Mouse (Mus musculus) stomach, embryonic 15.5 days (tissue): ENCODE measurements around the gene Eif4ebp2. TPM values are rescaled to one million over a fixed set of nuclear protein-coding genes. Genes with fewer than 3 reads are reported as not detected.

Experiments
- ATAC-seq: fragments of 200-750 bp; cut with Nextera tagmentation; 2 replicates; pipeline ENCODE4 v1.8.0; 2017; ENCODE audit warnings: low read depth, moderate number of reproducible peaks, moderate TSS enrichment; ENCODE audit not compliant: insufficient read depth, low FRiP score
- H3K27ac ChIP-seq: fragments of 300-500 bp; sonication (generic); 2 replicates; pipeline ENCODE4 v1.5.1; 2015; ENCODE audit warnings: mild to moderate bottlenecking, inconsistent platforms
- H3K27me3 ChIP-seq: fragments of 300-500 bp; sonication (generic); replicated peaks from 2 replicates; pipeline ENCODE4 v1.6.1; 2015; ENCODE audit warnings: inconsistent platforms
- H3K36me3 ChIP-seq: fragments of 300-500 bp; sonication (generic); 2 replicates; pipeline ENCODE4 v1.6.1; 2015; ENCODE audit warnings: inconsistent platforms
- H3K4me1 ChIP-seq: fragments of 300-500 bp; sonication (generic); 2 replicates; pipeline ENCODE4 v1.6.1; 2015; ENCODE audit warnings: inconsistent platforms
- H3K4me2 ChIP-seq: fragments of 300-500 bp; sonication (generic); 2 replicates; pipeline ENCODE4 v1.6.1; 2015; ENCODE audit warnings: mild to moderate bottlenecking, inconsistent platforms
- H3K4me3 ChIP-seq: fragments of 300-500 bp; sonication (generic); replicated peaks from 2 replicates; pipeline ENCODE4 v1.5.1; 2015; ENCODE audit warnings: inconsistent platforms
- H3K9ac ChIP-seq: fragments of 300-500 bp; sonication (generic); 2 replicates; pipeline ENCODE4 v1.6.1; 2015; ENCODE audit warnings: inconsistent platforms
- H3K9me3 ChIP-seq: fragments of 300-500 bp; sonication (generic); 2 replicates; pipeline ENCODE4 v1.6.1; 2016; ENCODE audit warnings: inconsistent platforms
- WGBS: fragments of 180-500 bp; shearing (Covaris S2); methylation state at CpG from one replicate; pipeline ENCODE4 v1.1.7; 2015; 5-methylcytosine and 5-hydroxymethylcytosine counted together
- polyA plus RNA-seq: library from polyadenylated mRNA; unstranded; fragments of >200 nt; fragmentation: Nextera tagmentation; extraction: Ambion mirVana; gene quantifications from 2 replicates; pipeline ENCODE4 v1.2.1, GENCODE M21; 2015

The Eif4ebp2 gene
- polyA plus RNA-seq, 1 experiment from 2014 or later: 77.5 TPM

DNA sequence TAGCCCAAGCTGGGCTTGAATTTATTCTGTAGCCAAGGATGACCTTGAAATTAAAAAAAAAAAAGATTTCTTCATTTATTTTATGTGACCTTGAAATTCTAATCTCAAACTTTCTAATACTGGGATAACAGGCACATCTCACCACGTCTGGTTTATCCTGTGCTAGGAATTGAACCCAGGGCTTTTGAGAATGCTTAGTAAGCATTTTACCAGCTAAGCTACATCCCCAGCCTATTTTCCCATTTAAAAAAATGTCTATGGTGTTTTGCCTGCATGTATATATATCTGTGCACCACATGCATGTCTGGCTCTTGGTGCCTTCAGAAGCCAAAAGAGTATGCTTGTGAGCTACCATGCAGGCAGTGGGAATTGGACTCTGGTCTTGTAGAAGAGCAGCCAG lies 28.0 kb upstream of the Eif4ebp2 start:
- WGBS: 51% methylated on average over 1 of the region's 1 CpGs
- ATAC-seq: no peak

DNA sequence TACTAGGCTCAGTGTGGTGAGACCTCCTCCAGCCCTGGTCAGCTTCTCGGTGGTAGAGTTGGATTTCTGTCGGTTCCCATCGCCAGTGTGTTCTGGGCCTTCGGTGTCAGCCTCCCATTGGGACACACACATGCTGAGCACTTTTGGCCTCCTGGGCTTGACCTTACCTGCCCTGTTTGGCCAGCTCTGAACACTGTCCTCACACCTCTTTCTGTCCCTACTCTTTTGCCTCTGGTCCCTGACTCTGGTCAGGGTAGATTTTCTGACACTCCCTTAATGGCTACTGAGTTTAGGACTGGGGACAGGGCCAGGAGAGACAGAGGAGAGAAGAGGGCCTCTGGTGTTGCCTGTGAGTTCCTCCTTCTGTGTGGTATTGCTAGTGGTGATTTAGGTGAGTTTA lies 27.5 kb upstream of the Eif4ebp2 start:
- 85% methylated on average over 4 of the region's 4 CpGs for WGBS

More for the DNA sequence above, 28.0 kb upstream of the Eif4ebp2 start:
- Histone ChIP-seq H3K27ac (no peak overlapping the region), H3K4me3 (no peak overlapping the region), H3K9ac (no peak overlapping the region), H3K9me3 (no peaks in the 10 kb centered on the region), H3K27me3 (no peaks in the 10 kb centered on the region), H3K4me1 (peaks cover 9% of the 10 kb centered on the region; the same call in 1 of the 2 replicates), H3K4me2 (no peak overlapping the region), H3K36me3 (no peaks in the 10 kb centered on the region)

DNA sequence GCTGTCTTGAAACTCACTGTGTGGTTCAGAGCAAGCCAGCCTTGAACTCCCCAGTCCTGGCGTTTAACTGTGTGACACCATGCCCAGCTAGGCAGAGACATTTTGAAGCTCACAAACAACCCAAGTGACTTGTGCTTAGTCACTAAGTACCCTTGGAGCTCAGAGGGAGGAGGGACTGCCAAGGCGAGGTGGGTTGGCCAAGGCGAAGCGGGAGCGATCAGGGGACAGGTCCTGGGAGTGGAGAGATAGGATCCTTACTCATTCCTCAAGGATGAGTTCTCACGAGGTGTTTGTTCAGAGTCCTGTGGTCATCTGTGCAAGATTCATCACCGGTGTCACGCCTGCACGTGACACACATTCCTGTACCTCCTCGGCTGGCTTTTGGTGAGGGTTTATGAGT lies 27.0 kb upstream of the Eif4ebp2 start:
- ATAC-seq: no peak
- Histone ChIP-seq H3K36me3 (no peaks in the 10 kb centered on the region), H3K27ac (no peak overlapping the region), H3K27me3 (no peaks in the 10 kb centered on the region), H3K4me3 (no peak overlapping the region), H3K4me1 (peaks cover 14% of the 10 kb centered on the region; the same call in 1 of the 2 replicates), H3K4me2 (no peak overlapping the region), H3K9ac (no peak overlapping the region), H3K9me3 (no peaks in the 10 kb centered on the region)
- WGBS: 82% methylated on average over 10 of the region's 10 CpGs

More for the DNA sequence above, 27.5 kb upstream of the Eif4ebp2 start:
- Histone ChIP-seq H3K36me3 (no peaks in the 10 kb centered on the region), H3K9me3 (no peaks in the 10 kb centered on the region), H3K9ac (no peak overlapping the region), H3K27ac (no peak overlapping the region), H3K4me1 (peaks cover 13% of the 10 kb centered on the region; the same call in 1 of the 2 replicates), H3K4me2 (no peak overlapping the region), H3K4me3 (no peak overlapping the region), H3K27me3 (no peaks in the 10 kb centered on the region)
- ATAC-seq: no peak

DNA sequence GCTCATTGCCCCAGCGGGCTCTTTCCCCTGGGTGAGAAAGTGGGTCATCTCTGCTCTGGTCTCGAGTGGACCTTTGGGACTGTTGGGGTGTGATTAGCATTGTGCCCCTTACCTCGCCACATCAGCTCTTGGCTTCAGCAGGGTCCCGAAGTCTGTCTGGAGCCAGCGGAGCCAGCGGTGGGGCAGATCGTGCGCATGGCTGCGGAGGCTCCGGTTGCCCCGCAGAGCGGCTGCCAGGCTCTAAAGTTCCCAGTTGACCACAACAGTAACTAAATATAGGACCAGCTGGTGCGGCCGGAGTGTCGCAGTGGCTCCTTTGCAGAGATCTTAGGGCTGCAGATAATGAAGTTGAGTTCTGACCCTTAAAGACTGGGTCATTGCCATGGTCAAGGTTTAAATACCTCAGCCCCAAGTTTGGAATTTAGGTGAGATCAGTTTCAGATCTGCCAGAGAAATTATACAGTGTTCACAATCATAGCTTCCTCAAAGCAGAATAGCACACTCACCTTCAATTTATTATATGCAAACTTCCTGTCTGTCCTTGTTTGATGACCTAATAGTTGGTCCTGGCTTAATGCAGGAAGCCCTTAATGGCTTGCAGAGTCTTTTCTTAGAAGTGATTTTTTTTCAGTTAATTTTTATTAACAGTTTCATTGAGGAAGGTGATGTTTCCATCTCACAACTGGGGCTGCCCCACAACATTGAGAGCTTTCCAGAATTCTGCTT lies 24.1 kb upstream of the Eif4ebp2 start:
- Histone ChIP-seq H3K4me3 (peak overlapping the region; percentile 84), H3K27ac (no peak overlapping the region), H3K4me2 (peak overlapping the region; percentile 98), H3K9me3 (no peaks in the 10 kb centered on the region), H3K4me1 (peaks cover 14% of the 10 kb centered on the region; the same call in 1 of the 2 replicates), H3K27me3 (no peaks in the 10 kb centered on the region), H3K9ac (peak overlapping the region; percentile 54; the same call in 1 of the 2 replicates), H3K36me3 (no peaks in the 10 kb centered on the region)
- ATAC-seq: no peak
- 8% methylated on average over 15 of the region's 15 CpGs for WGBS

DNA sequence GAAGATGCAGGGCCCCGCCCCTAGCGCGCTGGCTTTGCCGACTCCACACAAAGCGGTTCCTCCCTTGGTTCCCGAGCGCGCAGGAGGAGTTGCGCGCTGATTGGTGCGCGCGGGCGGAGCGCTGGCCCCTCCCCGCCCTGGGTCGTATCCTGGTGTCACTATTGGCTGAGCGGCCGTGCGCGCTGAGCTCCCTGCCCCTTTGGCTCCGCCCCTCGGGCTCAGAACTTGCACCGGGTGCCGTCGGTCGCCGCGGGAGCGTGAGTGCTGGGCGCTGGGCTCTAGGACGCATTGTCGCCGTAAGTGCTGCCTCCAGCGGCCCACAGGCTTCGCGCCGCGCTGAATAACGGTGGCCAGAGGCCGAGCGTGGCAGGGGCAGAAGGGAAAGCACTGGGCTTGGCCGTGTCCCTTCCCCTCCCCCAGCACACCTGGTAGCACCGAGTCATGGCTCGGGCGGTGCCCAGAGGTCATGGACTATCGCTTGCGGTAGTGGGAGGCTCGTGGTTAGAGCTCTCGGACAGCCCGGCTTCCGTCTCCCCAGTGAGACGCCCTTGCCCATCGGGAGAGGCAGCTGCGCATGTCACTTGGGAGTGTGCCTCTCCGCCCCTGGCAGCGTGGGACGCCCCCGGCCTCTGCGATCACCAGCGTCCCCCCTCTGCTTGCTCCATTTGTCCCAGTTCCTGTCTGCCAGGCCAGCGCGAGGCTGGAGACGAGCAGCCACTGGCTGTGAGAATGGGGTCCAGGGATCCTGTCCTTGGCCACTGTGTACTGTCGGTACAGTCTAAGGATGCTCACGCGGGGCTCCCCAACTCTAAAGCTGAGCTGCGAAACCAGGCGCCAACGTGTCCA lies 23.4 kb upstream of the Eif4ebp2 start, which contains the start of gene Lrrc20:
TSS of gene Lrrc20 (plus strand) at position 208 of the 846 bp plus-strand sequence.
- Histone ChIP-seq H3K4me2 (peak within 1 kb of the TSS; percentile 98), H3K27ac (peak within 1 kb of the TSS; percentile 54), H3K4me1 (peaks cover 14% of the 10 kb centered on the region; the same call in 1 of the 2 replicates), H3K9ac (peak within 1 kb of the TSS; percentile 54), H3K4me3 (peak within 1 kb of the TSS; percentile 84), H3K9me3 (no peaks in the 10 kb centered on the region), H3K27me3 (no peaks in the 10 kb centered on the region), H3K36me3 (no peaks in the 10 kb centered on the region)
- under 1% methylated on average over 70 of the region's 70 CpGs for WGBS
- peak; percentile 99 for ATAC-seq

DNA sequence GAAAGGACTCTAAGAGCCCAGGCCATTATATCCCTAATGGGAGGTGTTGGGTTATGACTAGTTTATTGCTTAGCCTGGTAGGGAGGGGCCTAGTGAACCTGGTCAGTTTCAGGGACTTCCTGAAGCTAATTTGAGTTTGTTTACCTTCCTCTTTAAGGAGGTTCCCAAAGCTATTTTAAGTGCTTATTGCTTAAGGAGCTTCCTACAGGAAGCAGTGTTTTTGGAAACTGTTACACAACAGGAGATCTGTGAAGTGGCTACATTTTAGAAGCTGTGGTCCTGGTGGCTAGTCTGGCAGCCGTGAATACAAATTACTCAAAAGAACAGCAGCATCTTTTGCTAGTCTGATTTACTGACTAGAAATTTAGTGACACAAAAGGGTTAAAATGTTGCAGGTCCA lies 21.9 kb upstream of the Eif4ebp2 start:
- WGBS: 57% methylated on average over 1 of the region's 1 CpGs
- ATAC-seq: no peak
- no peaks in the 10 kb centered on the region for H3K9me3 ChIP-seq

DNA sequence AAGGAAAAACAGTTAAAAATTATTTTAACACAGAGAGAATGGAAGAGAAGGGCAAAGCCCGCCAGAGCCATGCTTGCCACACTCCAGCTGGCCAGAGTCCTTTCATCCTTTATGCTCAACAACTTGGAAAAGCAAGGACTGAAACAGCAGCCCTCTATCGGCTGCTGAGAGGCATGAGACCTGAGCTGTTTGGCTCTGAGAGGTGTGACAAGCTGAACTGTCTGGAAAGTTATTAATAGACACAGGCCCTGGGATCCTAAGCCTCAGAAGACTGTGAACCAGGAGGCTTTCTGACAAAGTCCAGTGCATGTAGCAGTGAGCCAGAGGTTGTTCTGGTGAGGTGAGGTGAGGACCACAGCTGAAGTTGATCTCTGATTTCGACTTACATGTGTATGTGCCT lies 21.2 kb upstream of the Eif4ebp2 start:
- WGBS: 76% methylated on average over 3 of the region's 3 CpGs
- no peak for ATAC-seq

More for the DNA sequence above, 21.9 kb upstream of the Eif4ebp2 start:
- no peak overlapping the region for H3K4me2 ChIP-seq
- no peaks in the 10 kb centered on the region for H3K36me3 ChIP-seq
- no peak overlapping the region for H3K9ac ChIP-seq
- no peak overlapping the region for H3K27ac ChIP-seq
- no peak overlapping the region for H3K4me3 ChIP-seq
- H3K4me1 ChIP-seq: peaks cover 14% of the 10 kb centered on the region; the same call in 1 of the 2 replicates
- H3K27me3 ChIP-seq: no peaks in the 10 kb centered on the region

DNA sequence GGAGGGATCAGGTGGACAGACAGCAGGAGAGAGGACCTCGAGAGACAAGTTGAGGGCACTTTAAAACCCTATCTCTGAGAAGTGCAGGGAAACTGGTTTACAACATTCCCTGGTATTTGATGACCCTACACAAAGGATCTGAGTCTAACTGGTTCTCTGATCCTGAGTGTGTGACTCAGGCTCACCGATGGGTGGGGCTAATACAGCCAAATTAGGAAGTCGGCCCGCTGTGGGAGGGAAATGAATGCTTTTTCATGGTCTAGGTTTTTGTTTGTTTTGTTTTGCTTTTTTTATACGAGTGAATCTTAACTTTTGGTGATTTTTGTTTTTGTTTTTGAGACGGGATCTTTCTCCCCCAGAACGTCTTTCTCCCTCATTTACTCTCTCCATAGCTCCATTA lies 16.4 kb upstream of the Eif4ebp2 start:
- H3K4me3 ChIP-seq: no peak overlapping the region
- no peak overlapping the region for H3K9ac ChIP-seq
- H3K27ac ChIP-seq: no peak overlapping the region
- no peaks in the 10 kb centered on the region for H3K36me3 ChIP-seq
- H3K4me1 ChIP-seq: no peaks in the 10 kb centered on the region
- WGBS: 62% methylated on average over 7 of the region's 7 CpGs
- no peaks in the 10 kb centered on the region for H3K27me3 ChIP-seq
- no peak overlapping the region for H3K4me2 ChIP-seq
- ATAC-seq: no peak
- H3K9me3 ChIP-seq: no peaks in the 10 kb centered on the region

More for the DNA sequence above, 21.2 kb upstream of the Eif4ebp2 start:
- Histone ChIP-seq H3K4me3 (no peak overlapping the region), H3K27ac (no peak overlapping the region), H3K36me3 (no peaks in the 10 kb centered on the region), H3K27me3 (no peaks in the 10 kb centered on the region), H3K4me2 (no peak overlapping the region), H3K4me1 (peaks cover 14% of the 10 kb centered on the region; the same call in 1 of the 2 replicates), H3K9ac (no peak overlapping the region), H3K9me3 (no peaks in the 10 kb centered on the region)

DNA sequence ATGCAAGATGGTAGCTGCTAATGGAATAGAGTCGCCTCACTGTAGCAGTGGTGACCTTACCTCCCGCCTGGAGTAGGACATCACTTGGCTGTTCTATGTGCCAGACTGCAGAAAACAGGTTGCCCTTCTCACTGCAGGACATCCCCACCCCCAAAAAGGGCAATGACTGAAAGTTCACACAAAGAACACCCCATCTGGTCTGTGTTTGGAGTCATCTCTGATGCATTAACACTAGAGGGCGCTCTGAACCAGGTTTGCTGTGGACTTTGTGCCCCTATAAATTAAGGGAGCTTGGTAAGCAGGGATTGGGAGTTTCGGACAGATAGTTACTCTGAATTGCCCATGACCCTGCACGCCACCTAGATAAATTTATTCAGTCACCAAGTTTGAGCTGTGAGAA lies 14.4 kb upstream of the Eif4ebp2 start:
- no peak overlapping the region for H3K9ac ChIP-seq
- no peaks in the 10 kb centered on the region for H3K4me1 ChIP-seq
- ATAC-seq: no peak
- no peak overlapping the region for H3K4me2 ChIP-seq
- no peak overlapping the region for H3K27ac ChIP-seq
- no peaks in the 10 kb centered on the region for H3K9me3 ChIP-seq
- 23% methylated on average over 5 of the region's 5 CpGs for WGBS
- no peaks in the 10 kb centered on the region for H3K36me3 ChIP-seq
- no peak overlapping the region for H3K4me3 ChIP-seq
- H3K27me3 ChIP-seq: no peaks in the 10 kb centered on the region

DNA sequence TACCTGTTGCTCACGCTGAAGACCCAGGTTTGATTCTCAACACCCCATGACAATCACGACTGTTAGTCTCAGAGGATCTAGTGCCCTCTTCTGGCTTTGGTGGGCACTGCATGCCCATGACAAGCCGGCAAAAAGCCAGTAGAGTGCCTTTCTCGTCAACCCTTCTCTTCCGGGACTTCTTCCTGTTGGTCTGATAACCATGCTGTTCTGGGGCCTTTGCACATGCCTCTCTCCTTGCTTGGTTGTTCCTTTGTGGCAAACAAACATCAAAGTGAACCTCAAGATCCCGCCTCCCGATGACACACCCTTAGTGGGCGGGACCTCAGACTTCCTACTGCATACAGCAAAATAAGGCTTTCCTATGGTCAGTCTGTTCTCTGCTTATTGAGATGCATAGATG lies 13.8 kb upstream of the Eif4ebp2 start:
- Histone ChIP-seq H3K36me3 (no peaks in the 10 kb centered on the region), H3K9me3 (no peaks in the 10 kb centered on the region), H3K4me1 (no peaks in the 10 kb centered on the region), H3K27me3 (no peaks in the 10 kb centered on the region), H3K4me2 (no peak overlapping the region), H3K9ac (no peak overlapping the region), H3K27ac (no peak overlapping the region), H3K4me3 (no peak overlapping the region)
- 69% methylated on average over 8 of the region's 8 CpGs for WGBS
- ATAC-seq: no peak

DNA sequence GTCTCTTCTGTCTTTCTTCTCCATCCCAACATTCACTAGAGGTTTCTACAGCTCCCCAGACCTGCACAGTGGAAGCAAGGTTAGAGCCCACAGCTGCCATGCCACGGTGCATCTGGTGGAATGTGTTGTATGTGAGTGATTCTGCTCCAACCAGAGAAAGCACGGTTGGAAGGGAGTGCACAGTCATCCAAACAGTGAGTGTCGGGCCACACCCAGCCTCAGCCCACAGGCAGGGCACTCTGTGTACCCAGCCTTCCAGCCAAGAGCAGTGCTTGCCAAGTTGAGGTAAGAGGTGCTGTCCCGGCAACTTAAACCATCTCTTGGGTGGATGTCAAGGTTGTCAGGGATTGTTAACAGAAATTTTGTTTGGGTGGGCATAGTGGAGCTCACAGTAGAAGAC lies 12.5 kb upstream of the Eif4ebp2 start:
- WGBS: 64% methylated on average over 4 of the region's 4 CpGs
- H3K9me3 ChIP-seq: no peaks in the 10 kb centered on the region
- H3K4me2 ChIP-seq: no peak overlapping the region
- no peaks in the 10 kb centered on the region for H3K36me3 ChIP-seq
- no peak overlapping the region for H3K4me3 ChIP-seq
- H3K27ac ChIP-seq: no peak overlapping the region
- no peaks in the 10 kb centered on the region for H3K4me1 ChIP-seq
- no peak overlapping the region for H3K9ac ChIP-seq
- H3K27me3 ChIP-seq: no peaks in the 10 kb centered on the region
- ATAC-seq: peak; percentile 72; the same call in 1 of the 2 replicates

DNA sequence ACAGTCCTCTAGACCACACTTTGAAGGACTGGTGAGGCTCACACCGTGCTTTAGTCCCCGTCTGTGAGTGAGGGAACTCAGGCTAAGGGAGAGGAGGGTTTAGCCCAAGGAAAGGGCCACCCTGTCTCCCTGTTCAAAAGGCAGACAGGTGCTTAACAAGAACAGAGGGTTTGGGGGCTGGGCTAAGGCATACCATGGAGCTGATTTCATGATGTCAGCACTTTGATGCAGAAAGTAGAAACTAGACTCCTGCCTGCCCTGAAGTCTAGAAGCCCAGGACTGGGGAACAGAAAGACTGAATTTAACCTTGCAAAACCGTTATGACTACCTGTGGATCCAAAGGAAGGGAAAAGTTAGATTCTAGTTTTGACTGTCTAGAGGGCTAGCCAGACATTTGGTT lies 4.7 kb upstream of the Eif4ebp2 start:
- Histone ChIP-seq H3K27ac (no peak overlapping the region), H3K36me3 (no peaks in the 10 kb centered on the region), H3K27me3 (no peaks in the 10 kb centered on the region), H3K4me2 (no peak overlapping the region), H3K4me3 (no peak overlapping the region), H3K9me3 (no peaks in the 10 kb centered on the region), H3K9ac (no peak overlapping the region), H3K4me1 (no peaks in the 10 kb centered on the region)
- ATAC-seq: no peak
- 69% methylated on average over 3 of the region's 3 CpGs for WGBS
